Mouse (Mus musculus): Measurements from ENCODE around the gene Selenow.

DNA sequence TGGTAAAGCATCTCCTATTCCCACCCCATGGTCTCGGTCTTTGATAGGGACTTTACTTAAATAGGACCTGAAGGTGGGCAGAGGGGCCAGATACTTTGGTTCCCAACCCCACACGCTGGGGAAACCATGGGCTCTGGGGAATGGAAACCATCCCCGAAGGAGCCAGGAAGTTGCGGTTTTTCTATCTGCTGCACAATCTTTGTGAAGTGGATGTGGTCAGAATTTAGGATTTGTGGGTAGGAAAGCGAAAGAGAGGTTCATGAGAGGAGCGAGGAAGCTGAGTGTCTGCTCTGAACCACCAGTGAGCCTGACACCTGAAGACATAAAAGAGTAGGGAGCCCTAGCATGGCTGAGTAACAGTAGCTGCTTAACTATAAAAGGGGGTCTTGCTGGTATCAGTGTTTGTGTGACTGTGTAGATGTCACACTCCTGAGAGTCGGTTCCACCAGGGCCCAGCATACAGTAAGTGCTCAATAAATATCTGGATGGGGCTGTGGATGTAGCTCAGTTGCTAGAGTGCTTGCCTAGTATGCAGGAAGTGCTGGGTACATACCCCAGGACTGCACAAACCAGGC is 27.1 kb upstream of the Selenow start:
- no peak for TF ChIP-seq CTCF (IDR thresholded peaks at IDR 0.05)
- no peak for TF ChIP-seq EP300 (IDR thresholded peaks at IDR 0.05)

Data from lung, postnatal 0 days (tissue).